Mouse (Mus musculus): ENCODE data around the gene Cytl1. TPM values are rescaled to one million over a fixed set of nuclear protein-coding genes. Genes with fewer than 3 reads are reported as not detected.

Gene Cytl1
- 11.1 and 13.4 TPM in 2 replicates for polyA plus RNA-seq (2014; fragmentation: Nextera tagmentation; extraction: Ambion mirVana)

DNA sequence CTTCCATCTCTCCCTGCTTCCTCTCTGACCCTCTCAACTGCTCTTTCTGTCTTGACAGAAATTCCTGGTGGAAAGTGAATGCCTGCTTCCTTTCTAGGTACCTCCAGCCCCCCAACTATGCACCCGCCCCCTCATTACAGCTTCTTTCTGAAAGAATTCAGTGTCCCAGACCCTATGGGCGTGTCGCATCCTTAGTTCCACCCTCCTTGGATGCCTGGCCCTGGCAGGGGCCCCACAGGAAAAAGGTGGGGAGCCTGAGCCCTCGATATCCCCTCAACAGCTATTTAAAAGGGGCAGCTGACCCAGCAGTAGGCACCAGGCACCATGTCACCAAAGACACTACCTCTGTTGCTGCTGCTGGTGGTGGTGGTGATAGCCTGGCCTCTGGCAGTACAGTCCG, at the start of gene Cytl1:
Cytl1 (plus strand) TSS at position 296 of the 400 bp plus-strand sequence.
- Histone ChIP-seq H3K4me2 (ENCODE audit: low read length) (0 out of 2 replicates have a peak within 1 kb of the TSS, but pooled peaks have one; percentile 8), H3K4me1 (ENCODE audit: control insufficient read depth in 2 of 2, insufficient read depth in 2 of 2, low read length in 2 of 2) (peaks cover 0 to 4% of the 10 kb centered on the region in 2 experiments; a peak in 1 of 4 replicates), H3K9ac (ENCODE audit: low read length) (no peak within 1 kb of the TSS), H3K27ac (replicated peaks in 1 of 2; ENCODE audit: control insufficient read depth in 1 of 2, insufficient read depth in 1 of 2, low read depth in 2 of 2, low read length in 2 of 2) (no peak within 1 kb of the TSS), H3K4me3 (ENCODE audit: control insufficient read depth in 1 of 2, insufficient read depth in 1 of 2, low read depth in 1 of 2, low read length in 2 of 2) (no peak within 1 kb of the TSS), H3K9me3 (ENCODE audit: control insufficient read depth, low read length) (no peaks in the 10 kb centered on the region), H3K36me3 (ENCODE audit: control insufficient read depth, insufficient read depth, low read length) (no peaks in the 10 kb centered on the region), H3K27me3 (ENCODE audit: control insufficient read depth, insufficient read depth, low read length) (no peaks in the 10 kb centered on the region)
- peak; percentile 21; the same call in 1 of the 2 replicates for ATAC-seq (ENCODE audit: insufficient number of reproducible peaks, insufficient read depth, low FRiP score, low read depth)
- 21% methylated on average over 5 of the region's 5 CpGs for WGBS

- Histone ChIP-seq H3K9me3 (ENCODE audit: control insufficient read depth, low read length) (no peaks in the 10 kb centered on the region), H3K27me3 (ENCODE audit: control insufficient read depth, insufficient read depth, low read length) (no peaks in the 10 kb centered on the region), H3K4me2 (ENCODE audit: low read length) (no peak overlapping the region), H3K36me3 (ENCODE audit: control insufficient read depth, insufficient read depth, low read length) (no peaks in the 10 kb centered on the region), H3K27ac (replicated peaks in 1 of 2; ENCODE audit: control insufficient read depth in 1 of 2, insufficient read depth in 1 of 2, low read depth in 2 of 2, low read length in 2 of 2) (no peak overlapping the region), H3K4me1 (ENCODE audit: control insufficient read depth in 2 of 2, insufficient read depth in 2 of 2, low read length in 2 of 2) (no peaks in the 10 kb centered on the region), H3K4me3 (ENCODE audit: control insufficient read depth in 1 of 2, insufficient read depth in 1 of 2, low read depth in 1 of 2, low read length in 2 of 2) (no peak overlapping the region), H3K9ac (ENCODE audit: low read length) (no peak overlapping the region)
- WGBS, result 73% methylated on average over 3 of the region's 3 CpGs
- ATAC-seq (ENCODE audit: insufficient number of reproducible peaks, insufficient read depth, low FRiP score, low read depth), result no peak
These were observed 42.6 kb upstream of the Cytl1 start for GRCm38 (mm10) chr5:37692759-37693158.

DNA sequence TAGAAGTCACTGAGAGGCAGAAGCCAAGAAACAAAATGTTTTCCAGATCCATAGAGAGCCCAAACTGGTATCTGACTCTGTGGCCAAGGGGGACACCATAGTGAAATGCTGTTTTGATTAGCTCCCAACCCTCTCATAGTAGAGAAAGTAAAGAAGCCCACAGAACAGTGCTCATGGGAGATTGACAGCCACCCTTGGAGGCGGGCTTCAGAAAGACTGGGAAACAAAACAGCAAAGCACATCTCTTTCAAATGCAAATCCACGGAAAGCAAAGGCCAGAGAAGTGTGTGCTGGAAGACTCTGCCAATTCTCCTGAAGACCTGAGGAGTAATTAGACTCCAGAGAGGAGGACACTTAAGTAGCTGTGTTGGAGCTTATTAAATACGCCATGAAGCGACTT, 39.5 kb upstream of the Cytl1 start:
- Histone ChIP-seq H3K36me3 (ENCODE audit: control insufficient read depth, insufficient read depth, low read length) (no peaks in the 10 kb centered on the region), H3K4me1 (ENCODE audit: control insufficient read depth in 2 of 2, insufficient read depth in 2 of 2, low read length in 2 of 2) (peaks cover 0 to 3% of the 10 kb centered on the region in 2 experiments; a peak in 2 of 4 replicates), H3K4me2 (ENCODE audit: low read length) (no peak overlapping the region), H3K27ac (replicated peaks in 1 of 2; ENCODE audit: control insufficient read depth in 1 of 2, insufficient read depth in 1 of 2, low read depth in 2 of 2, low read length in 2 of 2) (no peak overlapping the region), H3K4me3 (ENCODE audit: control insufficient read depth in 1 of 2, insufficient read depth in 1 of 2, low read depth in 1 of 2, low read length in 2 of 2) (no peak overlapping the region), H3K9me3 (ENCODE audit: control insufficient read depth, low read length) (no peaks in the 10 kb centered on the region), H3K27me3 (ENCODE audit: control insufficient read depth, insufficient read depth, low read length) (no peaks in the 10 kb centered on the region), H3K9ac (ENCODE audit: low read length) (no peak overlapping the region)
- 50% methylated on average over 4 of the region's 4 CpGs for WGBS
- ATAC-seq (ENCODE audit: insufficient number of reproducible peaks, insufficient read depth, low FRiP score, low read depth), result no peak

DNA sequence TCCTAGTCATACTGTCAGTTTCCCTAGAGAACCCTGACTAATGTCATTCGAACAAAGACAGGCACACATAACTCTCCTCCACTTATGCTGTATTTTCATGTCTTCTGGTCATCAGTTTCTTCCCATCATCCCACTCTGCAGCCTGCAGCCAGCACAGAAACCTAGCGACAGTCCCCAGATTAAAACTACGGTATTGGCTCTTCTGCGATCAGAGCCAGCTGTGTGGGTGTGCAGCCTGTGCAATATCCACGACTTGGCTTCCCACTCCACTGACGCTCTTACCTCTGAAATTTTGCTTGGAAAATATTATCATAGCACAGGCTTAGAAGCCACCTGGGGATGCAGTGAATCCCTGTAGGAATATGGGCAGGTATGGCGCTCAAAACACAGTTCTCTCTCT, 38.0 kb upstream of the Cytl1 start:
- Histone ChIP-seq H3K36me3 (ENCODE audit: control insufficient read depth, insufficient read depth, low read length) (no peaks in the 10 kb centered on the region), H3K27ac (replicated peaks in 1 of 2; ENCODE audit: control insufficient read depth in 1 of 2, insufficient read depth in 1 of 2, low read depth in 2 of 2, low read length in 2 of 2) (no peak overlapping the region), H3K27me3 (ENCODE audit: control insufficient read depth, insufficient read depth, low read length) (no peaks in the 10 kb centered on the region), H3K4me3 (ENCODE audit: control insufficient read depth in 1 of 2, insufficient read depth in 1 of 2, low read depth in 1 of 2, low read length in 2 of 2) (no peak overlapping the region), H3K4me2 (ENCODE audit: low read length) (no peak overlapping the region), H3K9ac (ENCODE audit: low read length) (no peak overlapping the region), H3K9me3 (ENCODE audit: control insufficient read depth, low read length) (no peaks in the 10 kb centered on the region), H3K4me1 (ENCODE audit: control insufficient read depth in 2 of 2, insufficient read depth in 2 of 2, low read length in 2 of 2) (peaks cover 0 to 3% of the 10 kb centered on the region in 2 experiments; a peak in 2 of 4 replicates)
- WGBS, result 82% methylated on average over 7 of the region's 7 CpGs
- ATAC-seq (ENCODE audit: insufficient number of reproducible peaks, insufficient read depth, low FRiP score, low read depth), result no peak

DNA sequence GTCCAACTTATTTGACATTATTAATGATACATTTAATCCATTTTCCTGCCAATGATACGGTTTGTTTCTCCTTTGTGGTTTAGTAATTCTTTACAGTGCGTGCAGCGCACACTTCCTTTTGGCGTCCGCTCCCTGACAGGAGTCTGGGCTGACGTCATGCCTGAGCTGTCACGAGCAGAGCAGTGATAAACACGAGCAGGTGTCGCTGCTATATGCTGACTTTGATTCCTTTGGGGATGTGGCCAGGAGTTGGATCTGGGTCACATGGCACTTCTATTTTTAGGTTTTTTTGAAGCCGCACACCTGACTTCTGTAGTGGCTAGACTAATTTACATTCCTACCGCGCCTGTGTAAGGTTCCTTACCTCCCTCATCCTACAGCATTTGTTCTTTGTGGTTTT, 35.6 kb upstream of the Cytl1 start:
- H3K36me3 ChIP-seq (ENCODE audit: control insufficient read depth, insufficient read depth, low read length), result no peaks in the 10 kb centered on the region
- ATAC-seq (ENCODE audit: insufficient number of reproducible peaks, insufficient read depth, low FRiP score, low read depth), result no peak
- peak overlapping the region; percentile 27; the same call in 1 of the 2 replicates for H3K4me2 ChIP-seq (ENCODE audit: low read length)
- H3K4me1 ChIP-seq (ENCODE audit: control insufficient read depth in 2 of 2, insufficient read depth in 2 of 2, low read length in 2 of 2), result peaks cover 0 to 3% of the 10 kb centered on the region in 2 experiments; a peak in 2 of 4 replicates
- H3K9me3 ChIP-seq (ENCODE audit: control insufficient read depth, low read length), result no peaks in the 10 kb centered on the region
- H3K27ac ChIP-seq (replicated peaks in 1 of 2; ENCODE audit: control insufficient read depth in 1 of 2, insufficient read depth in 1 of 2, low read depth in 2 of 2, low read length in 2 of 2), result no peak overlapping the region
- H3K9ac ChIP-seq (ENCODE audit: low read length), result no peak overlapping the region
- H3K4me3 ChIP-seq (ENCODE audit: control insufficient read depth in 1 of 2, insufficient read depth in 1 of 2, low read depth in 1 of 2, low read length in 2 of 2), result no peak overlapping the region
- H3K27me3 ChIP-seq (ENCODE audit: control insufficient read depth, insufficient read depth, low read length), result no peaks in the 10 kb centered on the region
- 59% methylated on average over 12 of the region's 12 CpGs for WGBS

- H3K9me3 ChIP-seq (ENCODE audit: control insufficient read depth, low read length), result peaks cover 12% of the 10 kb centered on the region
- no peaks in the 10 kb centered on the region for H3K27me3 ChIP-seq (ENCODE audit: control insufficient read depth, insufficient read depth, low read length)
- H3K4me3 ChIP-seq (ENCODE audit: control insufficient read depth in 1 of 2, insufficient read depth in 1 of 2, low read depth in 1 of 2, low read length in 2 of 2), result no peak overlapping the region
- H3K4me1 ChIP-seq (ENCODE audit: control insufficient read depth in 2 of 2, insufficient read depth in 2 of 2, low read length in 2 of 2), result peaks cover 0 to 1% of the 10 kb centered on the region in 2 experiments; a peak in 2 of 4 replicates
- no peaks in the 10 kb centered on the region for H3K36me3 ChIP-seq (ENCODE audit: control insufficient read depth, insufficient read depth, low read length)
- no peak for ATAC-seq (ENCODE audit: insufficient number of reproducible peaks, insufficient read depth, low FRiP score, low read depth)
- H3K27ac ChIP-seq (replicated peaks in 1 of 2; ENCODE audit: control insufficient read depth in 1 of 2, insufficient read depth in 1 of 2, low read depth in 2 of 2, low read length in 2 of 2), result no peak overlapping the region
- H3K4me2 ChIP-seq (ENCODE audit: low read length), result no peak overlapping the region
- 69% methylated on average over 2 of the region's 2 CpGs for WGBS
- no peak overlapping the region for H3K9ac ChIP-seq (ENCODE audit: low read length)
These were observed 30.4 kb upstream of the Cytl1 start for GRCm38 (mm10) chr5:37704962-37705361.

DNA sequence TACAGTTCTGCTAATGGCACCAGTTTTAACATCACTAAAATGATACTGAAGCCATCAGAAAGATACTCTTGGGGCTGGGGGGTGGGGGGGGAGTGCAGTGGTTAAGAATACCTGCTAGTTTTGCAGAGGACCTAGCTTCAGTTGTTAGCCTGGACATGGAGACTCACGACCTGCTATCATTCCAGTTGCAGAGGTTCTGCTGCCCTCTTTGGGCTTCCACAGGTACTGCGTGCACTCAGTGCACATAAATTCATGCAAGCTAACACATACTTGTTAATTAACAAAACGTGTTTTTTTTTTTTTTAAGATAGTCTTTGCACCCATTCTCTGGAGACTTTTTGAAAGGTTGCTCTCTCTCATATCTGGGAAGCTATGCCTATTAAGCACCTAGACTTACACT, 27.2 kb upstream of the Cytl1 start:
- H3K4me1 ChIP-seq (ENCODE audit: control insufficient read depth in 2 of 2, insufficient read depth in 2 of 2, low read length in 2 of 2), result no peaks in the 10 kb centered on the region
- H3K27me3 ChIP-seq (ENCODE audit: control insufficient read depth, insufficient read depth, low read length), result no peaks in the 10 kb centered on the region
- no peak overlapping the region for H3K4me3 ChIP-seq (ENCODE audit: control insufficient read depth in 1 of 2, insufficient read depth in 1 of 2, low read depth in 1 of 2, low read length in 2 of 2)
- 68% methylated on average over 3 of the region's 3 CpGs for WGBS
- no peak for ATAC-seq (ENCODE audit: insufficient number of reproducible peaks, insufficient read depth, low FRiP score, low read depth)
- no peak overlapping the region for H3K9ac ChIP-seq (ENCODE audit: low read length)
- no peak overlapping the region for H3K27ac ChIP-seq (replicated peaks in 1 of 2; ENCODE audit: control insufficient read depth in 1 of 2, insufficient read depth in 1 of 2, low read depth in 2 of 2, low read length in 2 of 2)
- H3K9me3 ChIP-seq (ENCODE audit: control insufficient read depth, low read length), result peaks cover 19% of the 10 kb centered on the region
- H3K4me2 ChIP-seq (ENCODE audit: low read length), result no peak overlapping the region
- no peaks in the 10 kb centered on the region for H3K36me3 ChIP-seq (ENCODE audit: control insufficient read depth, insufficient read depth, low read length)

DNA sequence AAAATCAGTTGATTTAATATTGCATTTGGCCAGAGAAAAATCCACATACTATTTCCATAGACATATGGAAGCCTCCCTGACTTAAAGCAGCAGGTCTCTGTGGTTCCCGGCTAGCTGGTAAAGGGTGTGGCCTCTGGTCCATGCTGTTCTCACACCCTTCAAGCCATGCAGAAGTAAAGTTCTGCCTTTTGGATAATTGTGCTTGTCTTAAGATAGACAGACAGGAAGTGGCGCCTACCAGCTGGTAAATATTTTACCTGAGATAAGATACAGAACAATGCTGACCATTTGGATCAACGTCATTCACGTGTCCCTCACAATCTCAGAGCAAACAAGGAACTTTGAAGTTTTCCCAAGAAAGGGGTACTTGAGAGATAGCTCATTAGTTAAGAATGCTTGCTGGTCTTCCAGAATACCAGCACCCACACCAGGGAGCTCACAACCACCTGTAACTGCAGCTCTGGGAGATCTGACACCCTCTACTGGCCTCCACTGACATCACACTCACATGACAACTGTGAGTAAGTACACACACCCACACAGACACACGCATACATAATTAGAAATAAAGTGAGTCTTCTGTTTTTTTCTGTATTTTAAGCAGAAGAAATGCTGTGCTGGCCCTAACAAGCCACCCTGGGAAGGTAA, 25.9 kb upstream of the Cytl1 start:
- Histone ChIP-seq H3K9me3 (ENCODE audit: control insufficient read depth, low read length) (peaks cover 19% of the 10 kb centered on the region), H3K36me3 (ENCODE audit: control insufficient read depth, insufficient read depth, low read length) (no peaks in the 10 kb centered on the region), H3K4me1 (ENCODE audit: control insufficient read depth in 2 of 2, insufficient read depth in 2 of 2, low read length in 2 of 2) (peaks cover 2 to 6% of the 10 kb centered on the region in 2 experiments; a peak in 2 of 4 replicates), H3K9ac (ENCODE audit: low read length) (no peak overlapping the region), H3K4me3 (ENCODE audit: control insufficient read depth in 1 of 2, insufficient read depth in 1 of 2, low read depth in 1 of 2, low read length in 2 of 2) (no peak overlapping the region), H3K27ac (replicated peaks in 1 of 2; ENCODE audit: control insufficient read depth in 1 of 2, insufficient read depth in 1 of 2, low read depth in 2 of 2, low read length in 2 of 2) (no peak overlapping the region), H3K27me3 (ENCODE audit: control insufficient read depth, insufficient read depth, low read length) (no peaks in the 10 kb centered on the region), H3K4me2 (ENCODE audit: low read length) (no peak overlapping the region)
- no peak for ATAC-seq (ENCODE audit: insufficient number of reproducible peaks, insufficient read depth, low FRiP score, low read depth)
- 69% methylated on average over 5 of the region's 5 CpGs for WGBS
